Comparison of ENCODE assay signal across 8 mouse cellular contexts in genomic region chr13:54686139-54687053, GRCm38 (mm10). TPM values are rescaled to one million over a fixed set of nuclear protein-coding genes. Genes with fewer than 3 reads are reported as not detected.
DNase-seq lines count a peak whose midpoint lies in the region; ATAC-seq lines count a peak whose summit lies in the region.

No protein-coding gene starts in this region.

- no peaks in the 10 kb centered on the region for H3K9me3 ChIP-seq in hindbrain, embryonic 14.5 days (ENCODE audit: control insufficient read depth, low read length)
- H3K9me3 ChIP-seq in midbrain, embryonic 13.5 days = no peaks in the 10 kb centered on the region

- peak; percentile 43 to 78 for DNase-seq in adrenal gland, adult (ENCODE audit: inconsistent age in 2 of 2, low spot score in 1 of 2)
- DNase-seq in adrenal gland, postnatal 14 days = no peak
- peak; percentile 21 for DNase-seq in spleen, adult 12 weeks (ENCODE audit: low spot score)
- DNase-seq in spleen, postnatal 14 days (ENCODE audit: low spot score in 2 of 2) = no peak
- peak; percentile 55 for DNase-seq in hindbrain, embryonic 14.5 days (ENCODE audit: low spot score)
- DNase-seq in layer of hippocampus, adult 11-12 months (ENCODE audit: low spot score) = no peak
- DNase-seq in testis, postnatal 14 days (ENCODE audit: low spot score) = no peak

- H3K4me1 ChIP-seq in hindbrain, embryonic 14.5 days (replicated peaks; ENCODE audit: control insufficient read depth, insufficient read depth, low read length) = peaks cover 28% of the 10 kb centered on the region
- H3K4me1 ChIP-seq in midbrain, embryonic 13.5 days (replicated peaks) = peaks cover 56% of the 10 kb centered on the region

- H3K27ac ChIP-seq in hindbrain, embryonic 14.5 days = peak overlapping the region; percentile 98
- H3K27ac ChIP-seq in midbrain, embryonic 13.5 days = peak overlapping the region; percentile 98

- H3K36me3 ChIP-seq in hindbrain, embryonic 14.5 days (replicated peaks; ENCODE audit: control insufficient read depth, insufficient read depth) = peaks cover 30% of the 10 kb centered on the region
- peaks cover 29% of the 10 kb centered on the region for H3K36me3 ChIP-seq in midbrain, embryonic 13.5 days

- H3K9ac ChIP-seq in hindbrain, embryonic 14.5 days = peak overlapping the region; percentile 99
- peak overlapping the region; percentile 99 for H3K9ac ChIP-seq in midbrain, embryonic 13.5 days (replicated peaks)

- no peak for ATAC-seq in hindbrain, embryonic 14.5 days (ENCODE audit: low FRiP score)
- no peak for ATAC-seq in midbrain, embryonic 13.5 days

- H3K4me2 ChIP-seq in hindbrain, embryonic 14.5 days (replicated peaks) = peak overlapping the region; percentile 94
- H3K4me2 ChIP-seq in midbrain, embryonic 13.5 days (replicated peaks) = peak overlapping the region; percentile 95

- WGBS in hindbrain, embryonic 14.5 days = 6% methylated on average over 19 of the region's 19 CpGs
- 6% methylated on average over 19 of the region's 19 CpGs for WGBS in midbrain, embryonic 13.5 days

- H3K27me3 ChIP-seq in hindbrain, embryonic 14.5 days (ENCODE audit: control insufficient read depth, insufficient read depth, low read length) = no peaks in the 10 kb centered on the region
- no peaks in the 10 kb centered on the region for H3K27me3 ChIP-seq in midbrain, embryonic 13.5 days

- H3K4me3 ChIP-seq in hindbrain, embryonic 14.5 days (replicated peaks; ENCODE audit: low read length) = peak overlapping the region; percentile 99
- H3K4me3 ChIP-seq in midbrain, embryonic 13.5 days (replicated peaks) = peak overlapping the region; percentile 95

RNA-seq across cellular contexts. Expression of gene Rnf44, which starts 7.3 kb away (rescaled TPM):
- total RNA-seq in adrenal gland, postnatal 14 days (2021) = 112 and 118 TPM in 2 replicates
- polyA plus RNA-seq in hindbrain, embryonic 14.5 days (2014; fragmentation: Nextera tagmentation; extraction: Ambion mirVana) = 75.9 and 80.7 TPM in 2 replicates
- polyA plus RNA-seq in midbrain, embryonic 13.5 days (2015; fragmentation: Nextera tagmentation; extraction: Ambion mirVana) = 93.7 and 109 TPM in 2 replicates

RNA-seq across cellular contexts. Expression of gene Cdhr2, which starts 14.9 kb away (rescaled TPM):
- total RNA-seq in adrenal gland, postnatal 14 days (2021) = 0.22 TPM in 1 of 2 replicates, not detected in the other
- 0.14 and 0.16 TPM in 2 replicates for polyA plus RNA-seq in hindbrain, embryonic 14.5 days (2014; fragmentation: Nextera tagmentation; extraction: Ambion mirVana)
- polyA plus RNA-seq in midbrain, embryonic 13.5 days (2015; fragmentation: Nextera tagmentation; extraction: Ambion mirVana) = 0.15 TPM in 2 replicates

Comparison
In these comparisons a context has a peak if more than half of its experiments do, and no peak if none do; other contexts are left out.
1. DNase-seq: peak in adrenal gland, adult (2 of 2), spleen, adult 12 weeks (single experiment) and hindbrain, embryonic 14.5 days (single experiment); none in adrenal gland, postnatal 14 days (single experiment), spleen, postnatal 14 days (0 of 2), layer of hippocampus, adult 11-12 months (single experiment) and testis, postnatal 14 days (single experiment).